Mouse (Mus musculus) hindbrain, embryonic 15.5 days (tissue): ENCODE measurements around the gene Gm49403. TPM values are rescaled to one million over a fixed set of nuclear protein-coding genes. Genes with fewer than 3 reads are reported as not detected.
A peak's percentile ranks its signal among the peaks of the same experiment; 100 is the strongest.

Experiments used
- ATAC-seq: fragments of 200-750 bp; cut with Nextera tagmentation; 2 replicates; pipeline ENCODE4 v1.8.0; 2017; ENCODE audit warnings: low read depth, moderate number of reproducible peaks, moderate TSS enrichment; ENCODE audit not compliant: low FRiP score
- H3K27ac ChIP-seq: fragments of 300-500 bp; sonication (generic); replicated peaks from 2 replicates; pipeline ENCODE4 v1.5.1; 2015; ENCODE audit warnings: mild to moderate bottlenecking, inconsistent platforms
- H3K27me3 ChIP-seq: fragments of 300-500 bp; sonication (generic); 2 replicates; pipeline ENCODE4 v1.6.1; 2015; ENCODE audit warnings: control low read depth, inconsistent platforms
- H3K36me3 ChIP-seq: fragments of 300-500 bp; sonication (generic); 2 replicates; pipeline ENCODE4 v1.6.1; 2015; ENCODE audit warnings: control low read depth, inconsistent platforms
- H3K4me1 ChIP-seq: fragments of 300-500 bp; sonication (generic); replicated peaks from 2 replicates; pipeline ENCODE4 v1.6.1; 2015; ENCODE audit warnings: control low read depth, inconsistent platforms
- H3K4me2 ChIP-seq: fragments of 300-500 bp; sonication (generic); 2 replicates; pipeline ENCODE4 v1.6.1; 2015; ENCODE audit warnings: moderate library complexity, mild to moderate bottlenecking, inconsistent platforms
- H3K4me3 ChIP-seq: fragments of 300-500 bp; sonication (generic); 2 replicates; pipeline ENCODE4 v1.5.1; 2015; ENCODE audit warnings: mild to moderate bottlenecking, inconsistent platforms
- H3K9ac ChIP-seq: fragments of 300-500 bp; sonication (generic); 2 replicates; pipeline ENCODE4 v1.6.1; 2015; ENCODE audit warnings: inconsistent platforms
- H3K9me3 ChIP-seq: fragments of 300-500 bp; sonication (generic); 2 replicates; pipeline ENCODE4 v1.6.1; 2016; ENCODE audit warnings: control low read depth, inconsistent platforms
- WGBS: fragments of 180-500 bp; shearing (Covaris S2); methylation state at CpG from one replicate; pipeline ENCODE4 v1.1.7; 2015; 5-methylcytosine and 5-hydroxymethylcytosine counted together
- microRNA-seq: library from miRNA; unstranded; fragments of <30 nt; microRNA quantifications from one replicate; pipeline ENCODE4, GENCODE M21; 2016
- polyA plus RNA-seq: library from polyadenylated mRNA; unstranded; fragments of >200 nt; fragmentation: Nextera tagmentation; extraction: Ambion mirVana; gene quantifications from 2 replicates; pipeline ENCODE4 v1.2.1, GENCODE M21; 2015

Gm49403 gene
- polyA plus RNA-seq, 1 experiment from 2014 or later: not detected

DNA sequence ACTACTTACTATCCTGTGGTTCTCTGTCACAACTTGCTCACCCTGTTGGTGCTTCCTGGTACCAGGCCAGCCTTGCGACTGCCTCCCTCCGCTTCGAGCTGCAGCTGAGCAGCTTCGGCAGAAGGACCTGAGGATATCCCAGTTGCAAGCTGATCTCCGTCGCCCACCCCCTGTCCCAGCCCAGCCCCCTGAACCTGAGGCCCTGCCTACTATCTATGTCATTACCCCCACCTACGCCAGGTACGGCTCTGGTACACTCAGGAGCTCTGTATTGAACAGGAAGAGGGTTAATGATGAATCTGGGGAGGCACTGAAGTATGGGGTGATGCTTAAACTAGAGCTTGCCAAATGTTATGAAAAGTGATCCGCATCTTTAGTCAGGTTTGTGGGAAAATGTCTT, 38.0 kb downstream of the Gm49403 start:
- Histone ChIP-seq H3K27me3 (no peaks in the 10 kb centered on the region), H3K4me3 (peak overlapping the region; percentile 99; the same call in 1 of the 2 replicates), H3K9me3 (no peaks in the 10 kb centered on the region), H3K9ac (no peak overlapping the region), H3K27ac (no peak overlapping the region), H3K4me2 (peak overlapping the region; percentile 83), H3K36me3 (peaks cover 10% of the 10 kb centered on the region), H3K4me1 (peaks cover 21% of the 10 kb centered on the region)
- 86% methylated on average over 9 of the region's 9 CpGs for WGBS
- ATAC-seq: no peak

DNA sequence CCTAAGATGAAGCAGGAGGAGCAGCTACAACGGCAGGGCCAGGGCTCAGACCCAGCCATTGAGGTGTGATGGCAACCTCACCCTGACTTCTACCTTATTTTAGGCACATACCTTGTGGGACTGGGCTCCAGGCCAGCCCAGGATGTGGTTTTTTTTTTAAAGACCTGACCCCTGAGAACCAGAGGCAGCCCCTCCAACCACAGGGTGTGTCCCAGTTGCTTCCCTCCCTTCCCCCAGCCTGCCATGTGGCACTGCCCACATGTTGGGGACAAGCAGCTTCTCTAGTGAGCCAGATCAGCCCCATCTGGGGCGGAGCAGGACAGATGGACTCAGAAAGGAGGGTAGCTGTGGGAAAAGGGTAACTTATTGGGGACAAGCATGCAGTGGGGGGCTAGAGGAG, 43.0 kb downstream of the Gm49403 start:
- WGBS: 90% methylated on average over 2 of the region's 2 CpGs
- Histone ChIP-seq H3K36me3 (peaks cover 19% of the 10 kb centered on the region), H3K9me3 (no peaks in the 10 kb centered on the region), H3K4me2 (no peak overlapping the region), H3K27me3 (no peaks in the 10 kb centered on the region; the same call in 1 of the 2 replicates), H3K4me1 (peaks cover 23% of the 10 kb centered on the region), H3K27ac (no peak overlapping the region), H3K9ac (no peak overlapping the region), H3K4me3 (no peak overlapping the region)
- ATAC-seq: no peak

DNA sequence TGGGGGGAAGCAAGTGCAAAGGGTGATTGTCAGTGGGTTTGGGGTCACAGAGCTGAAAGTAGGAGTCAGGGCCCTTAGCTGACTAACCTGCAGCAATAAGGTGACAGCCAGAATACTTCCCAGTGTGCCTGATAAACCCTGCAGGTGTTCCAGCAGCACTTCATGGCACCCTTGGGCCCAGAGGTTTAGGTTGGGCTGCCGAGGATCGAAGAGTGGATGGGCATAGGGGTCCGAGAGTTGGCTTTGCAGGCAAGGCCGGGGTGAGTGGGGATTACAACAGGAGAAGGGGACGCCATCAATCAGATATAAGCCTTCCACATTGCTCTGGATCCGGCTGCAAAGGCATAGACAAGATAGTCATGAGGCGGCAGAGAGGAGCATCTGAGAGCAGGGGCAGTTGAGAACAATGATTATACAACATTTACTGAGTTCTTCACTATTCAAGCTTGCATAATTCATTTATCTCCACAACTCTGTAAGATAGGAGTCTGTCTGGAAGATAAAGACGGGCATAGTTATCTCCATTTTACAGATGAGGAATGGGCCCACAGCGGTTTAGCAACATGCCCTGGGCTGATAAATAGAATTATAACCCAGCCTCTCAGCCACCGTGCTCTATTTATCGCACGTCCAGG, 44.3 kb downstream of the Gm49403 start:
- Histone ChIP-seq H3K4me1 (peaks cover 20% of the 10 kb centered on the region), H3K4me3 (no peak overlapping the region), H3K27ac (no peak overlapping the region), H3K4me2 (no peak overlapping the region), H3K36me3 (peaks cover 19% of the 10 kb centered on the region), H3K27me3 (no peaks in the 10 kb centered on the region; the same call in 1 of the 2 replicates), H3K9me3 (no peaks in the 10 kb centered on the region), H3K9ac (no peak overlapping the region)
- 90% methylated on average over 12 of the region's 12 CpGs for WGBS
- no peak for ATAC-seq

DNA sequence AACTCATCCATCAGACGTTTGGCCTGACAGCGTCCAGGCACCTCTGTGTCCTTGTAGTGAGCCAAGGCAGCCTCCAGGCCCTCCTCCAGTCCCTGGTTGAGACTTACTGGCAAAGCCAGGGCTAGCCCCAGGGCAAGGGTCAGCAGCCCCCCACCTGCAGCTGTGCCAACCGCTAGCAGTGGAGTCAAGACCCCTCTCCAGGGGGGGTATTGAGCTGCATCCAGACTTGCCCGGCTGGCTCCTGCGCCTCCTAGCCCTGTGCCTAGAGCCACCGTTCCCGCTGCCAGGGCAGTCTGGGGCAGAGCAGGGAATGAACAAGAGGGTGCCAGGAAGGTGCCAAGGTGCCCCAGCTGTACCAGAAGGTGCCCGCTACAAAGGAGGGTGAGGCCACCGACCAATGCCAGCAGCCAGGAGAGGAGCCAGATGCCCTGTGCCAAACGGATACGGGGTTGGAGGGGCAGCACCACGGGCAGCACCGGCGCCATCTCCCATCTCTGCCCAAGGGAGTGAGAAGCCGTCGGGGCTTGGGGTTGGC, 45.0 kb downstream of the Gm49403 start:
- Histone ChIP-seq H3K27ac (peak overlapping the region; percentile 61; the same call in 1 of the 2 replicates), H3K9me3 (no peaks in the 10 kb centered on the region), H3K4me1 (peaks cover 18% of the 10 kb centered on the region), H3K9ac (peak overlapping the region; percentile 53), H3K36me3 (peaks cover 19% of the 10 kb centered on the region), H3K4me3 (peak overlapping the region; percentile 57), H3K27me3 (no peaks in the 10 kb centered on the region; the same call in 1 of the 2 replicates), H3K4me2 (peak overlapping the region; percentile 78)
- peak; percentile 40 for ATAC-seq
- 17% methylated on average over 16 of the region's 16 CpGs for WGBS

DNA sequence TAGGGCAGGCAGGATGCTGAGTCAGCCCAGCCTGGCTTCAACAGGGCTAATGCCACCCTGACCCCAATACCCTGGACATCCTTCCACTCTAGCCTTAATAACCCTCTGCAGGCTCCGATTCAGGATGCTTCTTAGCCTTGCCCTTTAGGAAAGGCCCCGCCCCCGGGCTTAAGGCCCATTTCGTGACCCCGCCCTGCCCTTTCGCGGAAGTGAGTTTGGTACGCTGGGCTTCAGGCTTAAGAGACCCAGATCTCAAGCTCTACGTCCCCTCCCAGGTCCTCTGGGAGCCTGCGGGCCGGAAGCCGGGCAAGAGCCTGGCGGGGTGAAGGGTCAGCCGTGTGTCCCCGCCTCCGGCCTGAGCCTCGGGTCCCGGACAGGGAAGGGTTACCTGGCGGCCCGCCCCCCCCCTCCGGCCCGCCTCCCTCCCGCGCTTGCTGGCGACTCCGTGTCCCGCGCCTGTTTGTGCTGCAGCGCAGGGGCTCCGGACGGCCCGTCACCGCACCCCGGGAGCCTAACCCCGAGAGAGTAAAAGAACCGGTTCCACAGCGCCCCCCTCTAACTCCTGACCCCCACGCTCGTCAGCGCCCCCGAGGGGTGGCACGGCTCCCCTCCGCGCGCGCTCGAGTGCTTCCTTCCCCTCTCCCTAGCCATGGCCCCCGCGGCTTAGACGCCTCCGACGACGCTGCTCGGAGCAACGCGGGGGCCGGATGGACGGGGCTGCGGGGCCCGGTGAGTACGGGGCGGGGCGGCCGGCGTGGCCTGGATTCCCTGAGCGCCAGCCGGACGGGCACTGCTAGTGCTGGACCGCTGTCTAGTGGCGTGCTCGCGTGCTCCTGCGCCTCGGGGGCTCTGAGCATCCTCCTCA, 45.7 kb downstream of the Gm49403 start, which contains the start of the genes Rom1 and Eml3:
Gene Rom1 (minus strand): TSS at position 133 of the 865 bp plus-strand sequence.
Gene Eml3 (plus strand): TSS at position 329 of the 865 bp plus-strand sequence.
- H3K27me3 ChIP-seq: no peaks in the 10 kb centered on the region; the same call in 1 of the 2 replicates
- H3K4me1 ChIP-seq: peaks cover 18% of the 10 kb centered on the region
- under 1% methylated on average over 59 of the region's 74 CpGs for WGBS
- H3K36me3 ChIP-seq: peaks cover 19% of the 10 kb centered on the region
- peak within 1 kb of the TSS; percentile 61; the same call in 1 of the 2 replicates for H3K27ac ChIP-seq
- peak within 1 kb of the TSS; percentile 57 for H3K4me3 ChIP-seq
- peak within 1 kb of the TSS; percentile 53 for H3K9ac ChIP-seq
- H3K4me2 ChIP-seq: peak within 1 kb of the TSS; percentile 78
- H3K9me3 ChIP-seq: no peaks in the 10 kb centered on the region
- peak; percentile 70 for ATAC-seq

DNA sequence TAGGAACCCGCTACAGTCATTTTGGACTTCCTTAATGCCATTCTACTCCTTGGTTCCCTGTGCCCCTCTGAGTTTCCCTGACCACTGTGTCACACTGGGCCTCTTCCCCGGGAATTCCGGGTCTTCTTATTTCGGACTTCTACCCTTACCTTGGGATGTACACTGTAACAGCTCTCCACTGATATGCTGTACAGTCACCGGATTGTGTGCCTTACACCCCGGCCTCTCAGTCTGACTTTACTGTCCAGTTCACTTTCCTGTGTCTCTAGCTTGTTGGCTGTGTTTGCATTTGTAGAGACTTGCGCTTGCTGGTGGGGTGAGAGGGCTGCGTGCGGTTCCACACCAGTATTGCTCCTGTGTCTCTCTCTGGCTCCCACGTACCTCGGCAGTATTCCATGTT, 46.4 kb downstream of the Gm49403 start:
- no peaks in the 10 kb centered on the region; the same call in 1 of the 2 replicates for H3K27me3 ChIP-seq
- H3K36me3 ChIP-seq: peaks cover 19% of the 10 kb centered on the region
- peak overlapping the region; percentile 78 for H3K4me2 ChIP-seq
- H3K4me3 ChIP-seq: peak overlapping the region; percentile 57
- no peaks in the 10 kb centered on the region for H3K9me3 ChIP-seq
- peak overlapping the region; percentile 53 for H3K9ac ChIP-seq
- peaks cover 18% of the 10 kb centered on the region for H3K4me1 ChIP-seq
- WGBS: 19% methylated on average over 11 of the region's 11 CpGs
- ATAC-seq: 0 out of 2 replicates have a peak, but pooled peaks have one; percentile 1
- H3K27ac ChIP-seq: 0 out of 2 replicates have a peak overlapping the region, but pooled peaks have one; percentile 61

DNA sequence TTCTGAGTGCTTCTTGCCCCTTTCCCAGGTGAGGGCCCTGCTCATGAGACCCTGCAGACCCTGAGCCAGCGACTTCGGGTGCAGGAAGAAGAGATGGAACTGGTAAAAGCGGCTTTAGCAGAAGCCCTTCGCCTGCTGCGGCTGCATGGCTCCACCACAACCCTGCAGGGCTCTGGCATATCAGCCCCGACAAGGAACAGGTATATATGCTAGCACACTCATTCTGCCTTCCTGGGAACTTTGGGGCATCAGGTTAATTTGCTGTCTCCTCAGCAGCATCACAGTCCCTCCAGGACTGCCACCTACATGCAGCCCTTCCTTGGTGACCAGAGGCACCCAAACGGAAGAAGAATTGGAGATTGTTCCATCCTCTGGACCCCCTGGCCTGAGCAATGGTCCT, 47.0 kb downstream of the Gm49403 start:
- ATAC-seq: no peak
- Histone ChIP-seq H3K27me3 (no peaks in the 10 kb centered on the region; the same call in 1 of the 2 replicates), H3K27ac (no peak overlapping the region), H3K4me3 (no peak overlapping the region), H3K9ac (no peak overlapping the region), H3K4me2 (peak overlapping the region; percentile 78; the same call in 1 of the 2 replicates), H3K4me1 (peaks cover 18% of the 10 kb centered on the region), H3K36me3 (peaks cover 18% of the 10 kb centered on the region), H3K9me3 (no peaks in the 10 kb centered on the region)
- WGBS: 90% methylated on average over 7 of the region's 7 CpGs

DNA sequence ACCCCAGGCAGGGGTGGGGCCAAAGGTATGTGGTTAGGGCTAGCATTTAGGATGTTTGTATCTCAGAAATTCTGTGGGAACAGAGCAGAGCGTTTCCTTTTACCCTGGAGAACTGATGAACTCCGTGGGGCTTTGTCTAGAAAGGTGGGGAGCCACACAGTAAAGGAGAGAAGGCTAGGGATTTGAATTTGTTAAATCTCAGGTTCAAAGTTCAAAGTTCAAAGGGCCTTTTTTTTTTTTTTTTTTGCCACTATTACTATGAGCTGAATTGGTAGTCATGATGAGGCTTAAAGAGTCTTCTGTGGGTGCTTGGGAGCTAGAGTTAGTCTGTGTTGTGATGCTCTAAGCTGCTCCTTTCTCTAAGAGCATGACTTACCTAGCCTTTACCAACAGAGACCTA, 53.0 kb downstream of the Gm49403 start:
- Histone ChIP-seq H3K9me3 (no peaks in the 10 kb centered on the region), H3K9ac (no peak overlapping the region), H3K36me3 (0 out of 2 replicates have a peak, but pooled peaks cover 2% of the 10 kb centered on the region), H3K4me1 (peaks cover 12% of the 10 kb centered on the region), H3K4me3 (no peak overlapping the region), H3K27me3 (no peaks in the 10 kb centered on the region), H3K4me2 (no peak overlapping the region), H3K27ac (no peak overlapping the region)
- 84% methylated on average over 2 of the region's 2 CpGs for WGBS
- ATAC-seq: no peak

Small RNA genes within 50 kb of the gene (microRNA-seq; reads per million reads assigned to microRNA genes)
- gene Mir5136: not detected

Other genes starting within 250 kb of the Gm49403 start
- 0.54 and 0.67 TPM in 2 replicates for gene Chrm1, start 220.1 kb upstream of the Gm49403 start, polyA plus RNA-seq
- 170 and 175 TPM in 2 replicates for gene Slc3a2, start 160.6 kb upstream of the Gm49403 start, polyA plus RNA-seq
- gene Wdr74, start 148.1 kb upstream of the Gm49403 start, polyA plus RNA-seq: 91.9 and 96.1 TPM in 2 replicates
- 1.3 and 1.7 TPM in 2 replicates for gene 1700092M07Rik, start 143.2 kb upstream of the Gm49403 start, polyA plus RNA-seq
- gene Stx5a, start 142.5 kb upstream of the Gm49403 start, polyA plus RNA-seq: 113 and 122 TPM in 2 replicates
- gene Nxf1, start 126.9 kb upstream of the Gm49403 start, polyA plus RNA-seq: 142 and 145 TPM in 2 replicates
- gene Tmem223, start 112.9 kb upstream of the Gm49403 start, polyA plus RNA-seq: 213 and 214 TPM in 2 replicates
- 31.6 and 33.1 TPM in 2 replicates for gene Tmem179b, start 109.5 kb upstream of the Gm49403 start, polyA plus RNA-seq
- 30.5 and 32.8 TPM in 2 replicates for gene Taf6l, start 97.5 kb upstream of the Gm49403 start, polyA plus RNA-seq
- 133 and 144 TPM in 2 replicates for gene Polr2g, start 85.4 kb upstream of the Gm49403 start, polyA plus RNA-seq
- 7.8 and 8.6 TPM in 2 replicates for gene Zbtb3, start 81.4 kb upstream of the Gm49403 start, polyA plus RNA-seq
- gene Ttc9c, start 64.6 kb upstream of the Gm49403 start, polyA plus RNA-seq: 56.8 and 58.6 TPM in 2 replicates
- gene Hnrnpul2, start 63.9 kb upstream of the Gm49403 start, polyA plus RNA-seq: 5.4 and 6.5 TPM in 2 replicates
- gene AC129217.1, start 54.2 kb upstream of the Gm49403 start, polyA plus RNA-seq: not detected in 2 replicates
- 101 and 104 TPM in 2 replicates for gene Bscl2, start 46.5 kb upstream of the Gm49403 start, polyA plus RNA-seq
- 450 and 460 TPM in 2 replicates for gene Gng3, start 44.7 kb upstream of the Gm49403 start, polyA plus RNA-seq
- gene Lrrn4cl, start 33.2 kb upstream of the Gm49403 start, polyA plus RNA-seq: 0.61 and 0.92 TPM in 2 replicates
- 141 and 145 TPM in 2 replicates for gene Ubxn1, start 12.4 kb upstream of the Gm49403 start, polyA plus RNA-seq
- gene Uqcc3, start 3.0 kb upstream of the Gm49403 start, polyA plus RNA-seq: 60.2 and 61.5 TPM in 2 replicates
- 43.0 and 45.2 TPM in 2 replicates for gene Lbhd1, start 198 bp upstream of the Gm49403 start, polyA plus RNA-seq
- gene 1810009A15Rik, start 4.9 kb downstream of the Gm49403 start, polyA plus RNA-seq: 45.3 and 51.6 TPM in 2 replicates
- gene Gm49416, start 5.0 kb downstream of the Gm49403 start, polyA plus RNA-seq: not detected in 2 replicates
- 33.0 and 35.3 TPM in 2 replicates for gene Ints5, start 9.1 kb downstream of the Gm49403 start, polyA plus RNA-seq
- 83.0 and 84.9 TPM in 2 replicates for gene Ganab, start 14.1 kb downstream of the Gm49403 start, polyA plus RNA-seq
- gene B3gat3, start 36.4 kb downstream of the Gm49403 start, polyA plus RNA-seq: 94.3 and 98.1 TPM in 2 replicates
- 2.7 and 3.1 TPM in 2 replicates for gene Rom1, start 45.4 kb downstream of the Gm49403 start, polyA plus RNA-seq
- gene Eml3, start 45.6 kb downstream of the Gm49403 start, polyA plus RNA-seq: 9.9 and 12.8 TPM in 2 replicates
- 103 and 109 TPM in 2 replicates for gene Mta2, start 57.9 kb downstream of the Gm49403 start, polyA plus RNA-seq
- gene Tut1, start 69.9 kb downstream of the Gm49403 start, polyA plus RNA-seq: 24.9 and 25.4 TPM in 2 replicates
- 289 TPM in 2 replicates for gene Eef1g, start 83.1 kb downstream of the Gm49403 start, polyA plus RNA-seq
- 4.6 TPM in 2 replicates for gene Ahnak, start 105.4 kb downstream of the Gm49403 start, polyA plus RNA-seq
- gene Scgb1a1, start 204.0 kb downstream of the Gm49403 start, polyA plus RNA-seq: not detected in 2 replicates